Mouse (Mus musculus) heart, adult 2 months (tissue): Measurements from ENCODE around the gene Fgl2. TPM values are rescaled to one million over a fixed set of nuclear protein-coding genes. Genes with fewer than 3 reads are reported as not detected.

Source experiments
- DNase-seq, 2 experiments: peaks; one replicate each; pipeline ENCODE4 v3.0.0; 2021
- H3K27ac ChIP-seq: fragments of 200-600 bp; 2 replicates; pipeline ENCODE4 v1.8.1; 2022
- H3K27me3 ChIP-seq: fragments of 200-500 bp; 2 replicates; pipeline ENCODE4 v1.6.1; 2012; ENCODE audit warnings: mild to moderate bottlenecking, low read length, inconsistent platforms, mixed read lengths; ENCODE audit not compliant: control insufficient read depth, insufficient read depth
- H3K36me3 ChIP-seq: fragments of 200-500 bp; 2 replicates; pipeline ENCODE4 v1.6.1; 2012; ENCODE audit warnings: low read length, inconsistent platforms; ENCODE audit not compliant: control insufficient read depth, insufficient read depth
- H3K4me1 ChIP-seq: fragments of 200-500 bp; 2 replicates; pipeline ENCODE4 v1.6.1; 2011; ENCODE audit warnings: low read length; ENCODE audit not compliant: control insufficient read depth, insufficient read depth
- H3K4me3 ChIP-seq: fragments of 200-600 bp; 2 replicates; pipeline ENCODE4 v1.8.1; 2022
- H3K79me2 ChIP-seq: fragments of 200-500 bp; replicated peaks from 2 replicates; pipeline ENCODE4 v1.6.1; 2012; ENCODE audit warnings: mild to moderate bottlenecking, inconsistent platforms, low read length, moderate library complexity, mixed read lengths; ENCODE audit not compliant: control insufficient read depth, insufficient read depth
- H3K9ac ChIP-seq: fragments of 200-500 bp; 2 replicates; pipeline ENCODE4 v1.6.1; 2012; ENCODE audit warnings: low read depth, mild to moderate bottlenecking, control low read depth, inconsistent platforms, low read length, mixed read lengths
- CTCF ChIP-seq: fragments of 200-600 bp; IDR thresholded peaks from 2 replicates; pipeline ENCODE4 v1.8.1; 2022; ENCODE audit warnings: antibody characterized with exemption, mild to moderate bottlenecking, moderate library complexity
- EP300 ChIP-seq: fragments of 200-500 bp; IDR thresholded peaks from 2 replicates; pipeline ENCODE4 v1.6.1; 2011; ENCODE audit warnings: low read depth, low read length, control low read depth; ENCODE audit not compliant: insufficient read depth
- POLR2A ChIP-seq: fragments of 200-500 bp; IDR thresholded peaks from 2 replicates; pipeline ENCODE4 v1.6.1; 2011; ENCODE audit warnings: mild to moderate bottlenecking, low read depth, low read length, control low read depth; ENCODE audit not compliant: insufficient read depth
- WGBS: fragments of 180-500 bp; shearing (Covaris S2); methylation state at CpG from one replicate; pipeline ENCODE4 v1.1.7; 2018; 5-methylcytosine and 5-hydroxymethylcytosine counted together
- intact Hi-C: fragments of 180-260 bp; cut with DNase I; formaldehyde crosslinking; loops from one replicate; pipeline ENCODE4 v1.15.1; 2025
- polyA plus RNA-seq: library from polyadenylated mRNA; depleted of rRNA; stranded (reverse); fragments of >200 nt; gene quantifications from 2 replicates; pipeline ENCODE4 v1.2.3, GENCODE M21; 2012
- total RNA-seq, 2 experiments: library from RNA; stranded (reverse); gene quantifications; 2 replicates each; pipeline ENCODE4 v1.2.3; 2021

Gene Fgl2
- total and polyA plus RNA-seq, 3 experiments, result 16.9 to 27.2 (median 26.3) TPM

DNA sequence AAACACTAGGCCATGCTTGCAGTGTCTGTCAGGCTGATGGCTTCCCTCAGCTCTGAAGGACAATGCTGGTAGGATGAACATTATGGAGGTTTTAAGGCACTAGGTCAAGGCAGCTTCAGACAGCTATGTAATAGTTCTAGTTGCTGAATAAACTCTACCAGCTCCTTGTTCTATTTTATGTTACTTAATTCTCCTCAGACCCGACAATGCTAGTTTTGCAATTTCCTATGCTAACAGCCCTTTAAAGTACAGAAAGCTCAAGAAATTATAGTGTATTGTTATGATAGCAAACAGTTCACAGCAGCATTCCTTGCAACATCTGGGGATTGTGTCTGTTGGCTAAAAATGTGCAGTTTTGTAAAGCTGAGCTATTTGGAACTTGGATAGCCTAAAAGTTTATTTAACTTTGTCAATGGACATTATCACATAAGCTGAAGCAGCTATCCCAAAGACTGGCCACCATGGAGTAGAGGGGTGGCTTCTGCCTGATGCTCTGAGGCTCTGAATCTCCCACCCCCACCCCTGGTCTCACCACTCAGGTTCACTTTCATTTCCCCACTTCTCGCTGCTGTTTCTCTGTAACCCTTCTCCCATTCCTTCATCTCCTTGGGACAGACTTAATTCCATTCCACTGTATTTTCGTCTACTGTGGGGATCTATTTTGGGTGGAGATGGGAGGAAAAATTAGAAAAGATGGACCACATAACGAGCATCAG is 5.9 kb upstream of the Fgl2 start:
- Histone ChIP-seq H3K9ac (no peak overlapping the region), H3K4me1 (no peaks in the 10 kb centered on the region), H3K4me3 (no peak overlapping the region), H3K27me3 (no peaks in the 10 kb centered on the region), H3K79me2 (no peaks in the 10 kb centered on the region), H3K36me3 (no peaks in the 10 kb centered on the region), H3K27ac (no peak overlapping the region)
- intact Hi-C loops, result no loop called here
- TF ChIP-seq CTCF, result no peak
- TF ChIP-seq EP300, result no peak
- no peak for TF ChIP-seq POLR2A
- no peak for DNase-seq
- 59% methylated on average over 4 of the region's 4 CpGs for WGBS

DNA sequence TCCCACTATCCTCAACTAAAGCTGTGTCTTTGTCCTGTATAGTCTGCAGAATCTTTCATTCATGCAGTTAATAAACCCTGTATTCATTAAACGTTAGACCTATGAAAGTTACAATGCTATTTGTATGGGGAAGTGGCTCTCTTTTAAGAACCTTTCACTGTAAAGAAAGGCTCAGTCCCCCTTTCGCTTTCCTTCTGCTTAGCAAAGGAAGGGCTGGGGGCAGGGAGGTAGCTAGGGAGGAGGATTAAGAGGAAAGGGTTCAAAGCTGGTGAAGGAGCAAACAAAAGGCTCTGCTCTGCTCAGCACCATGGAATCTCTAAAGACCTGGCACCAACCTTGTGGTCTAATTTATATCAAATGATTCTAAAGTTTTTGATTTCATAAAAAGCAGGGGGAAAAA is 4.9 kb upstream of the Fgl2 start:
- DNase-seq, result no peak
- Histone ChIP-seq H3K36me3 (no peaks in the 10 kb centered on the region), H3K27ac (no peak overlapping the region), H3K9ac (no peak overlapping the region), H3K27me3 (no peaks in the 10 kb centered on the region), H3K4me1 (no peaks in the 10 kb centered on the region), H3K79me2 (no peaks in the 10 kb centered on the region), H3K4me3 (no peak overlapping the region)
- TF ChIP-seq CTCF, result no peak
- 73% methylated on average over 2 of the region's 2 CpGs for WGBS
- intact Hi-C loops, result no loop called here

DNA sequence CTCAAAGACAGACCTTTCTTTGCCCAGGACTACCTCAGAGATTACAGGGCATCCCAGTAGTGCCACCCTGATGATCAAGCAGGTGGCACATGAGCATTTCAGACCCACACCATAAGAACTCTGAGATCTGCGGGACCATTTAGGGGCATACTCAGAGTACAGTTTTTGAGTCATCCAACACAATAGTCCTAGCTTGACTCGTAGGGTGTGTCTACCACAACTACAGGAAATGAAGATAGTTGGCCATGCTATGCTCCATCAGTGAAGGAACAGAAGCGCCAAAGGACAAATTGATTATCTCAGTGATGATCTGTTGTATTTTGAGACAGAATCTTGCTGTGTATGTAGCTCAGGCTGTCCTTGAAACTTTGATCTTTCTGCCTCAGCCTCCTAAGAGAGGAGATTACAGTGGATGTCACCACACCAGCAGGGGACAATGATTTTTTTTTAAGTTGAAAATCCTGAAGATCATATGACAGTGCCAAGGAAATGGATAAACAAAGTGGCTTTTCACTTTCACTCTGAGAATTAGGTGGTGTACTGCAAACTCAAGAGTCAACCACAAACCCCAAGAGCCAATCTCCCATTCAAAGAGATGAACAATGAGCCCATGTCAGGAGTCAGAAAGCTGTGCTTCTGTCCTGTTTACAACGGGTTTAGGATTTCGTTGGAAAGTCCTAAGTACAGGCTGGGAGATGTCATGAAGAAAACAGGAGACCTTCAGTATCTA is 2.1 kb upstream of the Fgl2 start:
- Histone ChIP-seq H3K4me1 (no peaks in the 10 kb centered on the region; the same call in 1 of the 2 replicates), H3K4me3 (no peak overlapping the region), H3K27me3 (no peaks in the 10 kb centered on the region), H3K36me3 (no peaks in the 10 kb centered on the region), H3K9ac (no peak overlapping the region), H3K27ac (no peak overlapping the region), H3K79me2 (no peaks in the 10 kb centered on the region)
- intact Hi-C loops, result no loop called here
- 86% methylated on average over 5 of the region's 5 CpGs for WGBS
- no peak for TF ChIP-seq POLR2A
- no peak for TF ChIP-seq EP300
- no peak for TF ChIP-seq CTCF
- no peak for DNase-seq

DNA sequence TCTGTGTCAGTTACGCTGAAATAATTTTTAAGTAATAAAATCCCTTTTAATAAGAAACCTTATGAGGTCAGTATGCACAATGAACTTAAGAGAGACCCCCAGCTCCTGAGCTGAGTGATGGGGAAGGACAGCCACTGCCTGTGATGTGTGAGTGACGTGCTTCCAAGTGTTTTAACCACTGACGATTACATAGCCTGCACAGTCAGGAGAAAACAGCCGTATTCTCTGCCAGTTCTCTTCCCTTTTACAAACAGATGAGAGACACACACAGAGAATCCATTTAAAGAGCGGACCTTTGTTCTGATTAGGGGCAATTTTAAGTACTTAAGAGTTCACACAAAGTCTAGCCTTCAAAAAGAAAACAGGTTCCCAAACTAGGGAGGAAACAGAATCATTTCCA is 522 bp upstream of the Fgl2 start:
- Histone ChIP-seq H3K4me1 (no peaks in the 10 kb centered on the region; the same call in 1 of the 2 replicates), H3K27ac (peak overlapping the region; percentile 74), H3K79me2 (no peaks in the 10 kb centered on the region), H3K36me3 (no peaks in the 10 kb centered on the region), H3K27me3 (no peaks in the 10 kb centered on the region), H3K4me3 (peak overlapping the region; percentile 62), H3K9ac (no peak overlapping the region)
- no peak for DNase-seq
- TF ChIP-seq CTCF (no peak), EP300 (no peak), POLR2A (no peak)
- WGBS, result 53% methylated on average over 5 of the region's 5 CpGs
- intact Hi-C loops, result loop anchor here (2.0 kb wide), 1 partner anchor 43 kb away; no protein-coding TSS in a partner anchor

DNA sequence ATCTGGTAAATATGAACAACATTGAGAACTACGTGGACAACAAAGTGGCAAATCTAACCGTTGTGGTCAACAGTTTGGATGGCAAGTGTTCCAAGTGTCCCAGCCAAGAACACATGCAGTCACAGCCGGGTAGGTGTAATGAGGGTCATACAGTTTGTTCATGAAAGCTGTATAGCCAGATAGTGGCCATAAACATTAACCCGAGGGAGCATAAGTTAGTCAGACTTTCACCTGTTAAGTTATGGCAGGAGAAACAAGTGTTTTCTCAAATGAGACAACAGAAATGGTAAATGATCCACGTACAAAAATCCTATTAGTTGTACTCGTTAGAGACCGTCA is 707 bp downstream of the Fgl2 start:
- no peak for TF ChIP-seq POLR2A
- TF ChIP-seq EP300, result no peak
- Histone ChIP-seq H3K4me3 (peak overlapping the region; percentile 62), H3K9ac (peak overlapping the region; percentile 80), H3K4me1 (no peaks in the 10 kb centered on the region; the same call in 1 of the 2 replicates), H3K79me2 (no peaks in the 10 kb centered on the region), H3K27ac (peak overlapping the region; percentile 74), H3K36me3 (no peaks in the 10 kb centered on the region), H3K27me3 (no peaks in the 10 kb centered on the region)
- 48% methylated on average over 7 of the region's 7 CpGs for WGBS
- DNase-seq, result no peak
- intact Hi-C loops, result loop anchor here (2.0 kb wide), 1 partner anchor 44 kb away; no protein-coding TSS in a partner anchor

DNA sequence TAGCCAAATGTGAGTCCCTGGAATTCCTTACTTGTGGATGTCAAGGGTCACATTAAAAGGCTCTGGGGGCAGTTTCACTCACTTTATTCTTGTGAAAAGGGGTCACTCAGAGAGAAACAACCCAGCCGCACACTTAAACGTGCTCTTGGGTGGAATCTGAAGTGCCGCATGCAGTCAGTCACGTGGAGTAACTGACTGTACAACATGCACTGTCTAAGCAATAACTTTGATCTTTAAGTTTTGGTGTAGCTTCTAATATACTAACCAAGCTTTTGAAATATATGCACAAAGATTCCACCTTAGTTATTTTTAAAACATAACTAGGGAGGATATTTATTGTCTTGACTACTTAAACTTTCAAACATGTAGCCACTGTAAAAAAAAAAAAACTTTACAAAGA is 4.5 kb downstream of the Fgl2 start:
- H3K27ac ChIP-seq, result no peak overlapping the region
- TF ChIP-seq POLR2A (no peak), EP300 (no peak), CTCF (no peak)

More for the DNA sequence above, 4.5 kb downstream of the Fgl2 start:
- 77% methylated on average over 4 of the region's 4 CpGs for WGBS
- Histone ChIP-seq H3K79me2 (no peaks in the 10 kb centered on the region), H3K4me3 (no peak overlapping the region), H3K4me1 (no peaks in the 10 kb centered on the region; the same call in 1 of the 2 replicates), H3K36me3 (no peaks in the 10 kb centered on the region), H3K9ac (no peak overlapping the region), H3K27me3 (no peaks in the 10 kb centered on the region)
- intact Hi-C loops, result no loop called here
- no peak for DNase-seq
